In the genomic region with DNA sequence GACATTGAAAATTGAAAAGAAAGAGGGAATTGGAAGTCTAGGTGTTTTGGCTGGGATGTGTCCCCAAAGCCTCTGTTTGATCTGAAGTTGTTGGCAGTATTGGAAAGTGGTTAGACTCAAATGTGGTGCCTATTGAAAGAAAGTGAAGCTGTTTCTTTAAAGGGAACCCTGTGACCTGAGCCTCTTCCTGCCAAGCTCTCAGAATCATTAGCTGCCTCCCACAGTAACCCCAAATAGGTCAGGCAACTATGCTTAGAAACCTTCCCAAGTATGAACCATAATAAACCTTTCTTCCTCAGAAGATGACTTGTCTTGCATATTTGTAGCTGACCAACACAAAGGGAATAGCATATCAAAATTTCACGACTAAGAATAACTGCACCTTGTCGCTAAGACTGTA, we compare ENCODE assay signal across 17 mouse cellular contexts.
"Had no signal": no experiment of that assay in that cellular context is flagged by ENCODE, and none has a peak within 500 bp of the region (broad histone marks: within the 10 kb centered on the region; RNA-seq: fewer than 3 reads in every experiment).

No protein-coding gene starts in this region.

- H3K9me3 ChIP-seq: lung, embryonic 15.5 days; megakaryocyte, embryonic 14.5 days; midbrain, embryonic 13.5 days; midbrain, embryonic 15.5 days; neural tube, embryonic 12.5 days; stomach, embryonic 15.5 days had no signal

- H3K4me2 ChIP-seq: lung, embryonic 15.5 days; midbrain, embryonic 11.5 days; midbrain, embryonic 13.5 days; midbrain, embryonic 15.5 days; neural tube, embryonic 12.5 days; stomach, embryonic 15.5 days had no signal

- H3K9ac ChIP-seq: lung, embryonic 15.5 days; midbrain, embryonic 13.5 days; midbrain, embryonic 15.5 days; neural tube, embryonic 12.5 days; stomach, embryonic 15.5 days had no signal

- H3K4me1 ChIP-seq: lung, embryonic 15.5 days; neural tube, embryonic 12.5 days; stomach, embryonic 15.5 days had no signal

- H3K27me3 ChIP-seq: lung, embryonic 15.5 days; megakaryocyte, embryonic 14.5 days; midbrain, embryonic 15.5 days; neural tube, embryonic 12.5 days; stomach, embryonic 15.5 days had no signal

- DNase-seq: lung, adult 2 months; lung, postnatal 14 days; lung, postnatal 36 days; right cerebral cortex, postnatal 14 days; thymus, adult 2 months; thymus, postnatal 25 days; thymus, postnatal 4 days had no signal

- H3K27ac ChIP-seq: lung, embryonic 15.5 days; macrophage; midbrain, embryonic 13.5 days; midbrain, embryonic 15.5 days; neural tube, embryonic 12.5 days; stomach, embryonic 15.5 days; stomach, postnatal 0 days had no signal

- H3K4me3 ChIP-seq: lung, embryonic 15.5 days; megakaryocyte, embryonic 14.5 days; midbrain, embryonic 13.5 days; midbrain, embryonic 15.5 days; neural tube, embryonic 12.5 days; stomach, embryonic 15.5 days had no signal

- H3K36me3 ChIP-seq: lung, embryonic 15.5 days; midbrain, embryonic 13.5 days; midbrain, embryonic 15.5 days; neural tube, embryonic 12.5 days; stomach, embryonic 15.5 days had no signal

- ATAC-seq: lung, postnatal 0 days; midbrain, embryonic 13.5 days; midbrain, embryonic 15.5 days had no signal
